Mouse (Mus musculus): Measurements from ENCODE around the gene Gm20388. TPM values are rescaled to one million over a fixed set of nuclear protein-coding genes. Genes with fewer than 3 reads are reported as not detected.
A peak's percentile ranks its signal among the peaks of the same experiment; 100 is the strongest.
"Not testable (repeated sequence)": the region's sequence is repeated elsewhere in the genome, so short reads cannot be mapped to it uniquely, and the experiment has no call there.

Gm20388 gene
- polyA plus RNA-seq, 1 experiment from 2014 or later, result not detected

- WGBS, result 74% methylated on average over 9 of the region's 9 CpGs
- H3K27ac ChIP-seq (ENCODE audit: low read depth, low read length), result no peak overlapping the region
- H3K36me3 ChIP-seq (ENCODE audit: control insufficient read depth, insufficient read depth, low read length), result peaks cover 49% of the 10 kb centered on the region
These were observed 2658.7 kb downstream of the Gm20388 start for GRCm38 (mm10) chr8:122569329-122569728.

GRCm38 (mm10) chr8:122569996-122570395 is 2659.4 kb downstream of the Gm20388 start:
- 94% methylated on average over 16 of the region's 16 CpGs for WGBS
- Histone ChIP-seq H3K9me3 (ENCODE audit: control insufficient read depth, low read length) (no peaks in the 10 kb centered on the region), H3K36me3 (ENCODE audit: control insufficient read depth, insufficient read depth, low read length) (peaks cover 52% of the 10 kb centered on the region), H3K9ac (ENCODE audit: low read depth, low read length) (no peak overlapping the region), H3K4me2 (replicated peaks; ENCODE audit: low read depth, low read length) (peak overlapping the region; percentile 58; the same call in 1 of the 2 replicates), H3K4me3 (ENCODE audit: low read length) (no peak overlapping the region; the same call in 1 of the 2 replicates), H3K27ac (ENCODE audit: low read depth, low read length) (no peak overlapping the region), H3K27me3 (ENCODE audit: control insufficient read depth, insufficient read depth, low read length) (no peaks in the 10 kb centered on the region), H3K4me1 (ENCODE audit: control insufficient read depth, insufficient read depth, low read length) (peaks cover 31% of the 10 kb centered on the region)
- no peak for ATAC-seq (ENCODE audit: low FRiP score, low TSS enrichment)

More at GRCm38 (mm10) chr8:122569329-122569728, 2658.7 kb downstream of the Gm20388 start:
- Histone ChIP-seq H3K4me1 (ENCODE audit: control insufficient read depth, insufficient read depth, low read length) (peaks cover 25% of the 10 kb centered on the region), H3K27me3 (ENCODE audit: control insufficient read depth, insufficient read depth, low read length) (no peaks in the 10 kb centered on the region), H3K9me3 (ENCODE audit: control insufficient read depth, low read length) (no peaks in the 10 kb centered on the region), H3K4me3 (ENCODE audit: low read length) (peak overlapping the region; percentile 97), H3K4me2 (replicated peaks; ENCODE audit: low read depth, low read length) (peak overlapping the region; percentile 58), H3K9ac (ENCODE audit: low read depth, low read length) (peak overlapping the region; percentile 91)
- ATAC-seq (ENCODE audit: low FRiP score, low TSS enrichment), result no peak

- ATAC-seq (ENCODE audit: low FRiP score, low TSS enrichment), result no peak
- Histone ChIP-seq H3K9me3 (ENCODE audit: control insufficient read depth, low read length) (no peaks in the 10 kb centered on the region), H3K4me1 (ENCODE audit: control insufficient read depth, insufficient read depth, low read length) (peaks cover 43% of the 10 kb centered on the region), H3K36me3 (ENCODE audit: control insufficient read depth, insufficient read depth, low read length) (peaks cover 52% of the 10 kb centered on the region), H3K9ac (ENCODE audit: low read depth, low read length) (no peak overlapping the region), H3K4me2 (replicated peaks; ENCODE audit: low read depth, low read length) (no peak overlapping the region), H3K27me3 (ENCODE audit: control insufficient read depth, insufficient read depth, low read length) (no peaks in the 10 kb centered on the region), H3K4me3 (ENCODE audit: low read length) (no peak overlapping the region), H3K27ac (ENCODE audit: low read depth, low read length) (no peak overlapping the region)
- 87% methylated on average over 11 of the region's 11 CpGs for WGBS
These were observed 2660.5 kb downstream of the Gm20388 start for GRCm38 (mm10) chr8:122571153-122571552.

- Histone ChIP-seq H3K9me3 (ENCODE audit: control insufficient read depth, low read length) (no peaks in the 10 kb centered on the region), H3K36me3 (ENCODE audit: control insufficient read depth, insufficient read depth, low read length) (peaks cover 52% of the 10 kb centered on the region), H3K4me3 (ENCODE audit: low read length) (no peak overlapping the region), H3K27ac (ENCODE audit: low read depth, low read length) (no peak overlapping the region), H3K4me1 (ENCODE audit: control insufficient read depth, insufficient read depth, low read length) (peaks cover 39% of the 10 kb centered on the region), H3K9ac (ENCODE audit: low read depth, low read length) (no peak overlapping the region), H3K4me2 (replicated peaks; ENCODE audit: low read depth, low read length) (no peak overlapping the region), H3K27me3 (ENCODE audit: control insufficient read depth, insufficient read depth, low read length) (no peaks in the 10 kb centered on the region)
- no peak for ATAC-seq (ENCODE audit: low FRiP score, low TSS enrichment)
- 91% methylated on average over 17 of the region's 17 CpGs for WGBS
These were observed 2661.2 kb downstream of the Gm20388 start for GRCm38 (mm10) chr8:122571750-122572267.

GRCm38 (mm10) chr8:122572751-122573150 is 2662.1 kb downstream of the Gm20388 start:
- WGBS, result 91% methylated on average over 3 of the region's 3 CpGs
- no peak for ATAC-seq (ENCODE audit: low FRiP score, low TSS enrichment)

GRCm38 (mm10) chr8:122573176-122573575 is 2662.5 kb downstream of the Gm20388 start:
- H3K9ac ChIP-seq (ENCODE audit: low read depth, low read length); ATAC-seq (ENCODE audit: low FRiP score, low TSS enrichment); H3K9me3 ChIP-seq (ENCODE audit: control insufficient read depth, low read length); H3K4me2 ChIP-seq (replicated peaks; ENCODE audit: low read depth, low read length); H3K27me3 ChIP-seq (ENCODE audit: control insufficient read depth, insufficient read depth, low read length); H3K4me3 ChIP-seq (ENCODE audit: low read length); H3K27ac ChIP-seq (ENCODE audit: low read depth, low read length): not testable (repeated sequence)
- Histone ChIP-seq H3K36me3 (ENCODE audit: control insufficient read depth, insufficient read depth, low read length) (peaks cover 52% of the 10 kb centered on the region), H3K4me1 (ENCODE audit: control insufficient read depth, insufficient read depth, low read length) (peaks cover 40% of the 10 kb centered on the region)
- 61% methylated on average over 4 of the region's 4 CpGs for WGBS

More at GRCm38 (mm10) chr8:122572751-122573150, 2662.1 kb downstream of the Gm20388 start:
- Histone ChIP-seq H3K4me1 (ENCODE audit: control insufficient read depth, insufficient read depth, low read length) (peaks cover 40% of the 10 kb centered on the region), H3K4me2 (replicated peaks; ENCODE audit: low read depth, low read length) (no peak overlapping the region), H3K9ac (ENCODE audit: low read depth, low read length) (no peak overlapping the region), H3K36me3 (ENCODE audit: control insufficient read depth, insufficient read depth, low read length) (peaks cover 52% of the 10 kb centered on the region), H3K4me3 (ENCODE audit: low read length) (no peak overlapping the region), H3K27ac (ENCODE audit: low read depth, low read length) (no peak overlapping the region), H3K27me3 (ENCODE audit: control insufficient read depth, insufficient read depth, low read length) (no peaks in the 10 kb centered on the region), H3K9me3 (ENCODE audit: control insufficient read depth, low read length) (no peaks in the 10 kb centered on the region)

GRCm38 (mm10) chr8:122573577-122573976 is 2662.9 kb downstream of the Gm20388 start:
- Histone ChIP-seq H3K36me3 (ENCODE audit: control insufficient read depth, insufficient read depth, low read length) (peaks cover 52% of the 10 kb centered on the region), H3K27me3 (ENCODE audit: control insufficient read depth, insufficient read depth, low read length) (no peaks in the 10 kb centered on the region), H3K9me3 (ENCODE audit: control insufficient read depth, low read length) (no peaks in the 10 kb centered on the region), H3K9ac (ENCODE audit: low read depth, low read length) (no peak overlapping the region), H3K27ac (ENCODE audit: low read depth, low read length) (no peak overlapping the region), H3K4me3 (ENCODE audit: low read length) (no peak overlapping the region), H3K4me2 (replicated peaks; ENCODE audit: low read depth, low read length) (no peak overlapping the region), H3K4me1 (ENCODE audit: control insufficient read depth, insufficient read depth, low read length) (peaks cover 40% of the 10 kb centered on the region)
- no peak for ATAC-seq (ENCODE audit: low FRiP score, low TSS enrichment)
- 61% methylated on average over 9 of the region's 9 CpGs for WGBS

- WGBS, result 24% methylated on average over 3 of the region's 3 CpGs
- Histone ChIP-seq H3K4me1 (ENCODE audit: control insufficient read depth, insufficient read depth, low read length) (peaks cover 37% of the 10 kb centered on the region), H3K4me2 (replicated peaks; ENCODE audit: low read depth, low read length) (no peak overlapping the region), H3K4me3 (ENCODE audit: low read length) (no peak overlapping the region), H3K27me3 (ENCODE audit: control insufficient read depth, insufficient read depth, low read length) (no peaks in the 10 kb centered on the region), H3K36me3 (ENCODE audit: control insufficient read depth, insufficient read depth, low read length) (peaks cover 50% of the 10 kb centered on the region), H3K27ac (ENCODE audit: low read depth, low read length) (peak overlapping the region; percentile 47; the same call in 1 of the 2 replicates), H3K9ac (ENCODE audit: low read depth, low read length) (0 out of 2 replicates have a peak overlapping the region, but pooled peaks have one; percentile 28), H3K9me3 (ENCODE audit: control insufficient read depth, low read length) (no peaks in the 10 kb centered on the region)
- no peak for ATAC-seq (ENCODE audit: low FRiP score, low TSS enrichment)
These were observed 2663.6 kb downstream of the Gm20388 start for GRCm38 (mm10) chr8:122574264-122574663.

- 44% methylated on average over 10 of the region's 10 CpGs for WGBS
- Histone ChIP-seq H3K27ac (ENCODE audit: low read depth, low read length) (peak overlapping the region; percentile 47; the same call in 1 of the 2 replicates), H3K36me3 (ENCODE audit: control insufficient read depth, insufficient read depth, low read length) (peaks cover 45% of the 10 kb centered on the region), H3K4me2 (replicated peaks; ENCODE audit: low read depth, low read length) (peak overlapping the region; percentile 70), H3K4me1 (ENCODE audit: control insufficient read depth, insufficient read depth, low read length) (peaks cover 33% of the 10 kb centered on the region), H3K4me3 (ENCODE audit: low read length) (peak overlapping the region; percentile 58; the same call in 1 of the 2 replicates), H3K9me3 (ENCODE audit: control insufficient read depth, low read length) (no peaks in the 10 kb centered on the region), H3K9ac (ENCODE audit: low read depth, low read length) (peak overlapping the region; percentile 28; the same call in 1 of the 2 replicates), H3K27me3 (ENCODE audit: control insufficient read depth, insufficient read depth, low read length) (no peaks in the 10 kb centered on the region)
- no peak for ATAC-seq (ENCODE audit: low FRiP score, low TSS enrichment)
These were observed 2664.1 kb downstream of the Gm20388 start for GRCm38 (mm10) chr8:122574667-122575251.
